Mouse (Mus musculus): ENCODE measurements at regions not wholly inside any gene's neighbourhood (a gene's known extent, or its start where the extent isn't known, plus 50 kb on each side); places are given as distances from the start of the nearest gene placed in this dataset.

GRCm38 (mm10) chr6:140348578-140348977, 75.3 kb upstream of the Plekha5 start:
- H3K4me1 ChIP-seq (ENCODE audit: control insufficient read depth, insufficient read depth, low read length) = no peaks in the 10 kb centered on the region
- H3K36me3 ChIP-seq (ENCODE audit: control insufficient read depth, insufficient read depth, low read length) = no peaks in the 10 kb centered on the region
- H3K9me3 ChIP-seq (ENCODE audit: control insufficient read depth, low read length) = no peaks in the 10 kb centered on the region
- no peak for ATAC-seq (ENCODE audit: low FRiP score, low TSS enrichment)
- H3K4me3 ChIP-seq (ENCODE audit: low read length) = no peak overlapping the region
- H3K27ac ChIP-seq (ENCODE audit: low read depth, low read length) = no peak overlapping the region
- H3K9ac ChIP-seq (ENCODE audit: low read depth, low read length) = no peak overlapping the region
- WGBS = 92% methylated on average over 16 of the region's 16 CpGs
- no peaks in the 10 kb centered on the region for H3K27me3 ChIP-seq (ENCODE audit: control insufficient read depth, insufficient read depth, low read length)
- no peak overlapping the region for H3K4me2 ChIP-seq (replicated peaks; ENCODE audit: low read depth, low read length)

DNA sequence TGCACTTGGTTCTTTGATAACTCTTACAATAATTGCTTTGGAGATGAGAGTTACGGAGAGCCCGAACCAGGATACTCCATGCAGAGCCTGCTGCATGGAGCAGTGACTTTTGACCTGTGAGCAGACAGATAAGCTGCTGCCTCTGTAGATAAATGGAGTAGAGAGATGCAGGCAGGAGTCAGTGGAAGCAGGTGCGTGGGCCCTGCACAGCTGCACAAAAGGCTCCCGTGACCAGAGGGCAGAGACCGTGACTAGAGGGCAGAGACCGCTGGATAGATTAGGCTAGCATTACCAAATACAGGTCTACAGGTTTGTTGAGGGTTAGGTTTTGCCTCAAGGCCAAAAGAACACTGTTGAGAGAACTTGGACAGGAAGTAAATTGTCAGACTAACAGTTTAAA, 76.9 kb upstream of the Plekha5 start:
- Histone ChIP-seq H3K9ac (ENCODE audit: low read depth, low read length) (no peak overlapping the region), H3K4me2 (replicated peaks; ENCODE audit: low read depth, low read length) (no peak overlapping the region), H3K27me3 (ENCODE audit: control insufficient read depth, insufficient read depth, low read length) (no peaks in the 10 kb centered on the region), H3K9me3 (ENCODE audit: control insufficient read depth, low read length) (no peaks in the 10 kb centered on the region), H3K4me3 (ENCODE audit: low read length) (no peak overlapping the region), H3K36me3 (ENCODE audit: control insufficient read depth, insufficient read depth, low read length) (no peaks in the 10 kb centered on the region), H3K4me1 (ENCODE audit: control insufficient read depth, insufficient read depth, low read length) (no peaks in the 10 kb centered on the region; the same call in 1 of the 2 replicates), H3K27ac (ENCODE audit: low read depth, low read length) (no peak overlapping the region)
- 62% methylated on average over 6 of the region's 6 CpGs for WGBS
- no peak for ATAC-seq (ENCODE audit: low FRiP score, low TSS enrichment)

GRCm38 (mm10) chr6:140343638-140344037, 80.2 kb upstream of the Plekha5 start:
- H3K36me3 ChIP-seq (ENCODE audit: control insufficient read depth, insufficient read depth, low read length) = no peaks in the 10 kb centered on the region
- H3K9ac ChIP-seq (ENCODE audit: low read depth, low read length) = no peak overlapping the region
- WGBS = 70% methylated on average over 11 of the region's 11 CpGs
- no peak overlapping the region for H3K4me2 ChIP-seq (replicated peaks; ENCODE audit: low read depth, low read length)
- H3K27me3 ChIP-seq (ENCODE audit: control insufficient read depth, insufficient read depth, low read length) = no peaks in the 10 kb centered on the region
- no peak overlapping the region for H3K4me3 ChIP-seq (ENCODE audit: low read length)
- no peak overlapping the region for H3K27ac ChIP-seq (ENCODE audit: low read depth, low read length)
- peaks cover 3% of the 10 kb centered on the region; the same call in 1 of the 2 replicates for H3K4me1 ChIP-seq (ENCODE audit: control insufficient read depth, insufficient read depth, low read length)
- ATAC-seq (ENCODE audit: low FRiP score, low TSS enrichment) = no peak
- no peaks in the 10 kb centered on the region for H3K9me3 ChIP-seq (ENCODE audit: control insufficient read depth, low read length)

GRCm38 (mm10) chr6:140342881-140343280, 81.0 kb upstream of the Plekha5 start:
- Histone ChIP-seq H3K27me3 (ENCODE audit: control insufficient read depth, insufficient read depth, low read length) (no peaks in the 10 kb centered on the region), H3K4me2 (replicated peaks; ENCODE audit: low read depth, low read length) (no peak overlapping the region), H3K27ac (ENCODE audit: low read depth, low read length) (no peak overlapping the region), H3K9ac (ENCODE audit: low read depth, low read length) (no peak overlapping the region), H3K4me1 (ENCODE audit: control insufficient read depth, insufficient read depth, low read length) (peaks cover 8% of the 10 kb centered on the region; the same call in 1 of the 2 replicates), H3K4me3 (ENCODE audit: low read length) (no peak overlapping the region), H3K9me3 (ENCODE audit: control insufficient read depth, low read length) (no peaks in the 10 kb centered on the region), H3K36me3 (ENCODE audit: control insufficient read depth, insufficient read depth, low read length) (no peaks in the 10 kb centered on the region)
- no peak for ATAC-seq (ENCODE audit: low FRiP score, low TSS enrichment)
- WGBS = 40% methylated on average over 1 of the region's 1 CpGs

- H3K9ac ChIP-seq (ENCODE audit: low read depth, low read length) = no peak overlapping the region
- ATAC-seq (ENCODE audit: low FRiP score, low TSS enrichment) = no peak
- H3K27ac ChIP-seq (ENCODE audit: low read depth, low read length) = no peak overlapping the region
- no peak overlapping the region for H3K4me3 ChIP-seq (ENCODE audit: low read length)
- H3K9me3 ChIP-seq (ENCODE audit: control insufficient read depth, low read length) = no peaks in the 10 kb centered on the region
- H3K36me3 ChIP-seq (ENCODE audit: control insufficient read depth, insufficient read depth, low read length) = no peaks in the 10 kb centered on the region
- H3K4me1 ChIP-seq (ENCODE audit: control insufficient read depth, insufficient read depth, low read length) = peaks cover 23% of the 10 kb centered on the region
- WGBS = 83% methylated on average over 13 of the region's 13 CpGs
- no peaks in the 10 kb centered on the region for H3K27me3 ChIP-seq (ENCODE audit: control insufficient read depth, insufficient read depth, low read length)
- H3K4me2 ChIP-seq (replicated peaks; ENCODE audit: low read depth, low read length) = no peak overlapping the region
Observed at GRCm38 (mm10) chr6:140339731-140340130, 84.1 kb upstream of the Plekha5 start.

DNA sequence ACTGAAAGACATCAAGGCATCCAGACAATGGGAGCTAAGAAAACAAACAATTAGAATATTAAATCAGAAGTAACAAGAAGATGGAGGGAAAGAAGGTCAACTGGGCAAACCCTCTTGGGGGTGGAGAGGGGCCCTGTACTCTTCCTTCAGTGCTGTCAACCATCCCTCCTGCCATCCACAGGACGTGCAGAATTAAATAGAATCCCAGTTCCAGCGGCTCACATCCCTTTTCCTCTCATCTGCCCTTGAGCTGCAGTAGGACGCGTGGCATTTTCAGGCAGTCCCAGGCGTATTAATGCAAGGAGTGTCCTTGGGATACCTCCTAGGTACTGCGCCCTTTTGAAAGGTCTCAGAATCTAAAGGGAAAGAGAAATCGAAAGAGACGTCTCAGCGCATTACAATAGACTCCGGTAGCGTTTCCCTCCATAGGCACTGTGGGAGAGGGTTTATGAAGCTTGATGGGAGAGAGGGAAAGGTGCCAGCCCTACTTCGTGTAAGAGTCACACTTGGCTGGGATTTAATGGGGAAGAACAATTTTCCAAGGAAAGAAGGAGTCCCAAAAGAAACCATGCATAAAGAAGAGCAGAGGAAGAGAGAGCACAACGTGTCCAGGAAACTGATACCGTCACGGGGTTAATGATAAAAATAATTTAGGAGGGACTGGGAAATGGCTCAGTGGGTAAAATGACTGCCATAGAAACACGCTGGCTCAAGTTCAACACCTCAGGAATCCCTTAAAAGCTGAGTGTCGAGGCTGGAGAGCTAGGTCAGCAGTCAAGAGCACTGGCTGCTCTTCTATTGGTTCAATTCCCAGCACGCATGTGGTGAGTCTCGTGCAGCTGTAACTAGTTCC, 85.7 kb upstream of the Plekha5 start:
- peak overlapping the region; percentile 11; the same call in 1 of the 2 replicates for H3K4me3 ChIP-seq (ENCODE audit: low read length)
- peak overlapping the region; percentile 96 for H3K27ac ChIP-seq (ENCODE audit: low read depth, low read length)
- 25% methylated on average over 19 of the region's 19 CpGs for WGBS
- H3K9ac ChIP-seq (ENCODE audit: low read depth, low read length) = no peak overlapping the region
- peak; percentile 81 for ATAC-seq (ENCODE audit: low FRiP score, low TSS enrichment)
- H3K27me3 ChIP-seq (ENCODE audit: control insufficient read depth, insufficient read depth, low read length) = no peaks in the 10 kb centered on the region
- H3K9me3 ChIP-seq (ENCODE audit: control insufficient read depth, low read length) = no peaks in the 10 kb centered on the region
- H3K4me1 ChIP-seq (ENCODE audit: control insufficient read depth, insufficient read depth, low read length) = peaks cover 23% of the 10 kb centered on the region
- peak overlapping the region; percentile 23 for H3K4me2 ChIP-seq (replicated peaks; ENCODE audit: low read depth, low read length)
- no peaks in the 10 kb centered on the region for H3K36me3 ChIP-seq (ENCODE audit: control insufficient read depth, insufficient read depth, low read length)

- peaks cover 23% of the 10 kb centered on the region for H3K4me1 ChIP-seq (ENCODE audit: control insufficient read depth, insufficient read depth, low read length)
- 13% methylated on average over 3 of the region's 3 CpGs for WGBS
- H3K4me3 ChIP-seq (ENCODE audit: low read length) = peak overlapping the region; percentile 5; the same call in 1 of the 2 replicates
- no peaks in the 10 kb centered on the region for H3K9me3 ChIP-seq (ENCODE audit: control insufficient read depth, low read length)
- H3K36me3 ChIP-seq (ENCODE audit: control insufficient read depth, insufficient read depth, low read length) = no peaks in the 10 kb centered on the region
- H3K4me2 ChIP-seq (replicated peaks; ENCODE audit: low read depth, low read length) = no peak overlapping the region; the same call in 1 of the 2 replicates
- peak; percentile 61 for ATAC-seq (ENCODE audit: low FRiP score, low TSS enrichment)
- no peaks in the 10 kb centered on the region for H3K27me3 ChIP-seq (ENCODE audit: control insufficient read depth, insufficient read depth, low read length)
- H3K27ac ChIP-seq (ENCODE audit: low read depth, low read length) = peak overlapping the region; percentile 96
- no peak overlapping the region; the same call in 1 of the 2 replicates for H3K9ac ChIP-seq (ENCODE audit: low read depth, low read length)
Observed at GRCm38 (mm10) chr6:140337083-140337491, 86.8 kb upstream of the Plekha5 start.

DNA sequence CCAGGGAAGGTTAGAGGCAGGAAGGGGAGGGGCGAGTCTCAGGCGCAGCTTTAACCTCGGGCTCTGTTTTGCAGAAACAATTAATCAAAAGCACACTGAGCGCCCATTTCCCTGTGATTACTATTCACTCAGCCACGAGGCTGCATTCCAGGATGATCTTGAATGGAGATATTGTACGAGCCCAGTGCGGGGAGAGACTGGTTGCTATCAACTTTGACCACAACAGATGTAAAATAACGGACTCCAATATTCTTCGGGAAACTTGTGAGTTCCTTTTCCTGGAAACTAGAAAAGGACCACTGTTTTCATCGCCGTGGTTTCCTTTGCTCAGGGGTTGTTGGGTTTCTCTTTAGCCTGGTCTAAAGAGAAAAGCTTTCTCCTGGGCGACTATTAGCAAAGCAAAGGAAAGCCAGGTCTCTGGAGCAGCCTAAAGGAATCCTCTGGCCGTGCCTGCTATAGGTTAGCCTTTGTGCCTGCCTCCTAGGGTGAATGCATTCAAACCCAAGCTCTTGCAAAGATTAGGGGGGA, 87.4 kb upstream of the Plekha5 start:
- 5% methylated on average over 13 of the region's 13 CpGs for WGBS
- Histone ChIP-seq H3K27ac (ENCODE audit: low read depth, low read length) (peak overlapping the region; percentile 96), H3K9ac (ENCODE audit: low read depth, low read length) (no peak overlapping the region), H3K4me2 (replicated peaks; ENCODE audit: low read depth, low read length) (peak overlapping the region; percentile 31), H3K27me3 (ENCODE audit: control insufficient read depth, insufficient read depth, low read length) (no peaks in the 10 kb centered on the region), H3K4me1 (ENCODE audit: control insufficient read depth, insufficient read depth, low read length) (peaks cover 23% of the 10 kb centered on the region), H3K9me3 (ENCODE audit: control insufficient read depth, low read length) (no peaks in the 10 kb centered on the region), H3K4me3 (ENCODE audit: low read length) (no peak overlapping the region), H3K36me3 (ENCODE audit: control insufficient read depth, insufficient read depth, low read length) (no peaks in the 10 kb centered on the region)
- ATAC-seq (ENCODE audit: low FRiP score, low TSS enrichment) = no peak

DNA sequence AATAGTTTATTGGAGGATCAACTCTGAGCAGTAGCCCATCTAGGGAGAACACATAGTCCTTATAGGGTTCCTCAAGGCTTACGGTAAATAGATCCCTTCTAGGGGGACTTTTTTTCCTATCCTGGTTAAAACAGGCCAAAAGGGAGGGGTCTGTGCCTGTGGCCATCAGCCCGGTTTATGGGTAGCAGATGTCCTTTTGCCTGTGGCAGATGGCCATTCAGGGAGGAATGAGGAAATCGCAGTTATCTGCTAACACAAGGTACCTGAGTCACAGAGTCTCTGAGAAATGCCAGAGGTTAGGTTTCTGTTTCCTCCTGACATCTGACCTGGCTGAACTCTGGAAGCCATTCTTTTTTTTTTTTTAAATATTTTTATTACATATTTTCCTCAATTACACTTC, 90.5 kb upstream of the Plekha5 start:
- ATAC-seq (ENCODE audit: low FRiP score, low TSS enrichment) = no peak
- Histone ChIP-seq H3K4me2 (replicated peaks; ENCODE audit: low read depth, low read length) (no peak overlapping the region), H3K27me3 (ENCODE audit: control insufficient read depth, insufficient read depth, low read length) (no peaks in the 10 kb centered on the region), H3K9me3 (ENCODE audit: control insufficient read depth, low read length) (no peaks in the 10 kb centered on the region; the same call in 1 of the 2 replicates), H3K4me3 (ENCODE audit: low read length) (no peak overlapping the region), H3K36me3 (ENCODE audit: control insufficient read depth, insufficient read depth, low read length) (no peaks in the 10 kb centered on the region), H3K9ac (ENCODE audit: low read depth, low read length) (no peak overlapping the region), H3K4me1 (ENCODE audit: control insufficient read depth, insufficient read depth, low read length) (peaks cover 19% of the 10 kb centered on the region), H3K27ac (ENCODE audit: low read depth, low read length) (no peak overlapping the region)
- 48% methylated on average over 3 of the region's 3 CpGs for WGBS
